Mouse (Mus musculus) lung, adult 2 months (tissue): Measurements from ENCODE around the gene Tango2. TPM values are rescaled to one million over a fixed set of nuclear protein-coding genes. Genes with fewer than 3 reads are reported as not detected.

Experiments
- DNase-seq: peaks from one replicate; pipeline ENCODE4 v3.0.0; 2022
- H3K4me1 ChIP-seq: fragments of 200-500 bp; 2 replicates; pipeline ENCODE4 v1.6.1; 2011; ENCODE audit warnings: low read length; ENCODE audit not compliant: control insufficient read depth, insufficient read depth
- H3K4me3 ChIP-seq: fragments of 200-500 bp; replicated peaks from 2 replicates; pipeline ENCODE3; 2011; ENCODE audit warnings: low read depth, mild to moderate bottlenecking, control low read depth, low read length; ENCODE audit errors: extremely low read depth
- CTCF ChIP-seq: fragments of 200-500 bp; IDR thresholded peaks from 2 replicates; pipeline ENCODE4 v1.5.1; 2011; ENCODE audit warnings: mild to moderate bottlenecking, low read length, control low read depth; ENCODE audit not compliant: insufficient read depth
- POLR2A ChIP-seq: fragments of 200-500 bp; IDR thresholded peaks from 2 replicates; pipeline ENCODE4 v1.6.1; 2011; ENCODE audit warnings: low read depth, mild to moderate bottlenecking, control low read depth, low read length, borderline replicate concordance; ENCODE audit errors: extremely low read depth
- WGBS: fragments of 180-500 bp; shearing (Covaris S2); methylation state at CpG from one replicate; pipeline ENCODE4 v1.1.7; 2018; 5-methylcytosine and 5-hydroxymethylcytosine counted together
- polyA plus RNA-seq: library from polyadenylated mRNA; depleted of rRNA; stranded (reverse); fragments of >200 nt; gene quantifications from 2 replicates; pipeline ENCODE4 v1.2.3, GENCODE M21; 2012

The Tango2 gene
- polyA plus RNA-seq, 1 experiment, result 36.1 TPM

DNA sequence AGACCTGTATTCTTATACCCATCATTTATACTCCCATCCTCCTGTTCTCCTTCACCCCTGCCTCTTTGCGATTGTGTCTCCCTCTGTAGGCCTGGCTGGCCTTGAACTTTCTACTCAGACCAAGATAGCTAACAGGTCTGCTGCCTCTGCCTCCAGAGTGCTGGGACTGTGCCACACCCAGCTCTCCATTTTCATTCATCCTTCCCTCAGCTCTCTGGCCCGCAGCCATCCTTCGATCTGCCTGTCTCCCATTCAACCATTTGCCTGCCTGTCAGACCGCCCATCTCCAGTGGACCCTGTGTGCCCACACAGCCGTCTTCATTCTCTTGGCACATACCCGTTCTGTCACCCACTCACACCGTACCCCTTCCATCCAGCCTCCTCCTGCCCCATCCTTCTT, 36.3 kb upstream of the Tango2 start:
- WGBS, result 78% methylated on average over 7 of the region's 7 CpGs
- no peak for TF ChIP-seq POLR2A
- no peak for TF ChIP-seq CTCF
- DNase-seq, result no peak
- H3K4me3 ChIP-seq, result no peak overlapping the region
- peaks cover 9% of the 10 kb centered on the region for H3K4me1 ChIP-seq

DNA sequence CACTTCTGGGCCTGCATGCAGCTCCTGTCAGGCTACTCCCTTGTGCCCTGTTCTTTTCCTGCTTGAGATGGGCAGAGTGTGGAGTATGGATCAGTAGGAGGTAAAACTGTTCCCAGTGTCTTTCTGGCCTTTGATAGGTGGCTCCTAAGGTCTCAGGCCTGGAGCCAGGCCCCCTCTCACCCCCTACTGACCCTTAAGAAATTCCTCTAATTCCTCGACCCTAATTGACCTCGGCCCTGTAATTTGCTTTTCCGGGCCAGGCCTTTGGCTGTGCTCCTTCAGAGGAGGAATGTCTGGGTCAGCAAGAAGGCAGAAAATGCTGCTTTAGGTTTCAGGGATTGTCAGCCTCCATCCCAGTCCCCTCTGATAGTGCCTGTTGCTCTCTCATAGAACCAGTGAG, 35.9 kb upstream of the Tango2 start:
- Histone ChIP-seq H3K4me3 (no peak overlapping the region), H3K4me1 (peaks cover 9% of the 10 kb centered on the region)
- DNase-seq, result no peak
- no peak for TF ChIP-seq POLR2A
- WGBS, result 51% methylated on average over 3 of the region's 3 CpGs

DNA sequence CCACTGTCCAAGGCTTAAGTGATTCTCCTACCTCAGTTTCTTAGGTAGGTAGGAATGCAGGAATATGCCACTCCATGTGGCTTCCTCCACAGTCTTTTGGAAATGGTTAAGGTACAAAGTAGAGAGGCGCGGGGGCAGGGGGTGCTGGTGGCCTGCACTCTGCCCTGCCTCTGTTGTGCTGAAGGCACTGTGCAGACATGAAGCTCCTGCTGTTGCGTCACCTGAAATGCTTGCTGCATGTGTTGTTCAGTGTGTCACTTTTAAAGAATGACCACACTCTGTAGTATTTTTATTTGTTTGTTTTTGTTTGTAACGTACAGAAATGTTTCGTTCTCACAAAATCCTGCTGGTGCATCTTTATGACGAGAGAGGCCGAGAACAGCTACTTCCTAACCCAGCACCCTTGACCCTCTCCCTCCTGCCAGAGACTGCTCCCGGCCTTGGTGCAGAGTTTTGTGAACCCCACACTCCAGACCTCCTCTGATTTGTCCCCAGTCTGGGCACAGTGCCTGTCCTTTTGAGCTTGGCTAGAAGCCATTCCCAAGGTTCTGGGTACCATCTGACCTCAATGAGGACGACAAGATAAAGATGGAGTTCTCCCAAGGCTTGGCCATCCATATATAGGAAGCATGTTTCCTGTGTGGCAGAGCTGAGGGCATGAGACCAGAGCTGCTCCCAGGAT, 35.3 kb upstream of the Tango2 start:
- Histone ChIP-seq H3K4me1 (peaks cover 4% of the 10 kb centered on the region), H3K4me3 (no peak overlapping the region)
- 69% methylated on average over 9 of the region's 9 CpGs for WGBS
- TF ChIP-seq CTCF, result no peak
- TF ChIP-seq POLR2A, result no peak
- no peak for DNase-seq

DNA sequence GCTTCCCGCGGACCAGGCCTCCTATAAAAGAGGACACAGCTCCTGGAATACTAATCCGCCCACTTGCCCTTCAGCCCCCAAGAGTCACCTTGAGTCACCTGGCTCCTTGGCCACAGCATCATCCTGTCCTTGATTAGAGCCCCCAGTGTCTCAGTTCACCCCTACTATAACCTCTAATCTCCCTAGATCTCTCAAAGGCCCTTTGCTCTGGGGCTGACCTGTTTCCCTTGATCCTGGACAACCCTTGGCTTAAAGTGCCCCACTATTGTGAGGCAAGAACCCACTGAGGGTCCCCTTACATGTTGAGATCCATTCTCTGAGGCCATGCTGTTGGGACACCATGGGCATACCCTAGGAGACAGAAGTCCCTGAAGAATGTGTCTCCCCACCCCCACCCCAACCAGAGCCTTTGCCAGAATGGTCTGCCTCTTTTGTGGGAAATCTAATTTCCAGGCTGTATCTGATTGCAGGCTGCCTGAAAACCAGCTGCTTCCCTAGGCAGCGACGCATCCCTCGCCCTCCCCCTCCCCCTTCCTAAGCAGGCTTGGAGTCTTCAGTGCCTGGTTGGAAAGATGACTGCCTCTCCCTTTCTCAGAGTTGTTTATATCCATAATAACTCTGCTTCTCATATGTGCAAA, 33.8 kb upstream of the Tango2 start:
- Histone ChIP-seq H3K4me3 (no peak overlapping the region), H3K4me1 (no peaks in the 10 kb centered on the region)
- no peak for DNase-seq
- no peak for TF ChIP-seq POLR2A
- no peak for TF ChIP-seq CTCF
- WGBS, result 72% methylated on average over 6 of the region's 6 CpGs

DNA sequence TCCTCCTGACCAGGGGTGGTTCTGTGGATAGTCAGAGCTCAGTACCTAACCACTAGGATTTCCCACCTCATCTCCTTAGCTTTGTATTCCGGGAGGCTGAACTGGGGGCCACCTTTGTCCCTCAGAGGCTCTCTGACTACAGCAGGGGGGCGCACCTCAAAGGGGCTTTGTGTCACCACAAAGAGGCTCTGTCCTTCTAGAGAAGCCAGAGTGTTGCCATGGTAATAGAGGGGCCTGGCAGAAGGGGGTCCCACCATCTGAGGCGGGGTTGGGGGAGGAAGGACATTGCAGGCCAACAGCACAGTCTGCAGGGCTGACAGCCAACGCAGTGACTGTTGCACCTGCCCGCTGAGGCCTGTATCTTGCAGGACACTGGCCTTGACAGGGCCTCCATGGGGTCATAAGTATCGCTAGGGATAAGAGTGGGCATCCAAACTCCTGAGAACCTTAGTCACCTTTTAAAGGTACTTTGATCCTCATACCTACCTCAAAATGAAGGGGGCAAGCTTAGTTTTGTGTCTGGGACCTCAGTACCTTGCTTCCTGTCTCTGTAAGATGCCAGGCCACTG, 32.7 kb upstream of the Tango2 start:
- H3K4me1 ChIP-seq, result no peaks in the 10 kb centered on the region

GRCm38 (mm10) chr16:18379338-18380001, 31.6 kb upstream of the Tango2 start:
- no peak overlapping the region for H3K4me3 ChIP-seq
- DNase-seq, result no peak
- TF ChIP-seq CTCF, result no peak
- no peak for TF ChIP-seq POLR2A
- WGBS, result 87% methylated on average over 8 of the region's 8 CpGs
- no peaks in the 10 kb centered on the region for H3K4me1 ChIP-seq

More for the DNA sequence above, 32.7 kb upstream of the Tango2 start:
- no peak for DNase-seq
- 71% methylated on average over 6 of the region's 6 CpGs for WGBS
- TF ChIP-seq CTCF (no peak), POLR2A (no peak)
- H3K4me3 ChIP-seq, result no peak overlapping the region

DNA sequence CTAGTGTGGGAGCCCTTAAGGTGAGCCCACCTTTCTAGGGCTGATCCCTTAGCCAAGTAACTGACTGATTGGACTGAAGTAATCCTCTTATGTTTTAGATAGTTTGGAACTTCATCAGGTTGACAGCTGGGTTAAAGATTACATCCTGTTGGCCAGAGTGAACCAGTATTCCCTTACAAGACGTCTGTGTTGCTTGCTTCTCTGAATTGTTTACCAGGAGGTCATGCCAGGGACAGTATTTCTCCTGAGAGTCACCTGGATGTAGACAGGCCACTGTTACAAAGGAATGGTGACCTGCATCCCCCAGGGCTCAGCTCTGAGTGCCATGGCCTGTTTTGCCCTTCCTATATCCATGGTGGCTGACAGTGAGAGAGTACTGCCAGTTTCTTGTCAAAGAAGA, 30.6 kb upstream of the Tango2 start:
- Histone ChIP-seq H3K4me1 (no peaks in the 10 kb centered on the region), H3K4me3 (no peak overlapping the region)
- TF ChIP-seq CTCF, result no peak
- no peak for TF ChIP-seq POLR2A
- no peak for DNase-seq
- 38% methylated on average over 1 of the region's 1 CpGs for WGBS

DNA sequence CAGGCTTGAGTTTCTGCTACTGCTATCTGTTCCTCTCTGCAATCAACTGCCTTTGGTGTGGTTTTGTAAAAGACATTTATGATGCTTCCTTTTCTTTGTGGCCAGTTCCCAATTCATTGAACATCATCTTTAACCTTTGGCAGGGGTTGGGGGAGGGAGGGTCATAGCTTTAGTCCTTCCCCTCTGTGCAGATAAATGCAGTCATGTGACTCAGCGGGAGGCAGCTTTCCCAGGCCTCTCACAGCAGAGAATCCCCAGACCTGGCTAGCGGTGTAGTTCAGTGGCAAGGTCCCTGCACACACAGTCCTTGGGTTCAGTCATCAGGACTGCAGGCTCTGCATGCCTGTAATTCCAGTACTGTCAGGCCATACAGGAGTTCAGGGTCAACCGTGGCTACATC, 29.3 kb upstream of the Tango2 start:
- WGBS, result 64% methylated on average over 3 of the region's 3 CpGs
- DNase-seq, result no peak

DNA sequence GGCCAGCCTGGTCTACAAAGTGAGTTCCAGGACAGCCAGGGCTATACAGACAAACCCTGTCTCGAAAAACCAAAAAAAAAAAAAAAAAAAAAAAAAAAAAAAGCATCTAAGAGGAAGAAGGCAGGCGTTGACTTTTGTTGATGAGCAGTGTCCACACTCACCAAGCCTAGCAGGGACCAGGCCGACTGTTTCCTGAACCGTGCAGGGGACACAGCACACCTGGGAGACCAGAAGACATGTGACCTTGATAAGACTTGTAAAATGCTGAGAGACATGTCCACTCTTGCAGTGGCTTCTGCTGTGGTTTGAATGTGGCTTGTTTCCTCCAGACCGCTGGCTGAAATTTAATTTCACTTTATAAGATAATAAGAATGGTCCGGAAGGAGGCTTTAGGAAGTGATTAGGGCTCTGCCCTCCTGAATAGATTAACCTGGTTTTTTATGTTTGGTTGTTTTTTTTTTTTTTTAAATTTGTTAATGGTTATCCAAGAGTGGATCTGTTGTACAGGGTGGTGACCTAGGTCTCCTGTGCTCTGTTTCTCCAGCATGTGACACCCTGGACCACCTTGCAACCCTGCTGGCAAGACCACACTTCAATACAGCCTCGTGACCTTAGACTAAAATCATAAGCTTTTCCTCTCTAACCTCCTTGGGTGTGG, 28.5 kb upstream of the Tango2 start:
- WGBS, result 67% methylated on average over 7 of the region's 7 CpGs
- Histone ChIP-seq H3K4me1 (no peaks in the 10 kb centered on the region), H3K4me3 (no peak overlapping the region)
- no peak for TF ChIP-seq CTCF
- no peak for TF ChIP-seq POLR2A
- DNase-seq, result no peak

More for the DNA sequence above, 29.3 kb upstream of the Tango2 start:
- Histone ChIP-seq H3K4me1 (no peaks in the 10 kb centered on the region), H3K4me3 (no peak overlapping the region)
- TF ChIP-seq POLR2A, result no peak
- no peak for TF ChIP-seq CTCF

DNA sequence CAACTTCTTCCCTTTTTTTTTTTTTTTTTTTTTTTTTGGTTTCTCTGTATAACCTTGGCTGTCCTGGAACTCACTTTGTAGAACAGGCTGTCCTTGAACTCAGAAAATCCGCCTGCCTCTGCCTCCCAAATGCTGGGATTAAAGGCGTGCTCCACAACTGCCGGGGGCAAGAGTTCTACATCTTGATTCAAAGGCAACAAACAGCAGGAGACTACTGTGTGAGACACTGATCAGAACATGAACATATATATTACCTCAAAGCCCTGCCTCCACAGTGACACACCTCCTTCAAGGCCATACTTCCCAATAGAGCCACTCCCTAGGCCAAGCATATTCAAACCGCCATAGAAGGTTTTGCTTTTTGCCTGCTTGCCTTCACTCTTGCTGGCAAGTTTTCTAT, 25.7 kb upstream of the Tango2 start:
- Histone ChIP-seq H3K4me3 (no peak overlapping the region), H3K4me1 (no peaks in the 10 kb centered on the region)
- no peak for TF ChIP-seq POLR2A
- TF ChIP-seq CTCF, result no peak
- WGBS, result 95% methylated on average over 4 of the region's 4 CpGs
- no peak for DNase-seq
